Mouse (Mus musculus) thymus, adult 2 months (tissue): ENCODE results near the gene Tti1. TPM values are rescaled to one million over a fixed set of nuclear protein-coding genes. Genes with fewer than 3 reads are reported as not detected.

ENCODE experiments used
- DNase-seq: peaks from one replicate; pipeline ENCODE4 v3.0.0; 2021
- H3K27ac ChIP-seq: fragments of 200-500 bp; 2 replicates; pipeline ENCODE4 v1.5.1; 2012; ENCODE audit warnings: low read length, control low read depth; ENCODE audit not compliant: control insufficient read depth, insufficient read depth
- H3K27me3 ChIP-seq: fragments of 200-500 bp; 2 replicates; pipeline ENCODE4 v1.6.1; 2012; ENCODE audit warnings: mild to moderate bottlenecking, low read length, moderate library complexity, mixed read lengths; ENCODE audit not compliant: control insufficient read depth, insufficient read depth
- H3K36me3 ChIP-seq: fragments of 200-500 bp; 2 replicates; pipeline ENCODE4 v1.6.1; 2012; ENCODE audit warnings: mild to moderate bottlenecking, low read length, moderate library complexity; ENCODE audit not compliant: control insufficient read depth, insufficient read depth
- H3K4me1 ChIP-seq: fragments of 200-500 bp; replicated peaks from 2 replicates; pipeline ENCODE4 v1.6.1; 2012; ENCODE audit warnings: low read length; ENCODE audit not compliant: control insufficient read depth, insufficient read depth
- H3K4me3 ChIP-seq: fragments of 200-500 bp; 2 replicates; pipeline ENCODE4 v1.5.1; 2012; ENCODE audit warnings: mild to moderate bottlenecking, low read length, control low read depth, moderate library complexity; ENCODE audit not compliant: control insufficient read depth, insufficient read depth
- CTCF ChIP-seq: fragments of 200-500 bp; IDR thresholded peaks from 2 replicates; pipeline ENCODE4 v1.5.1; 2012; ENCODE audit warnings: mild to moderate bottlenecking, control low read depth, low read length, moderate library complexity, borderline replicate concordance; ENCODE audit not compliant: control insufficient read depth, poor library complexity, insufficient read depth; ENCODE audit errors: extremely low read depth
- POLR2A ChIP-seq: fragments of 200-500 bp; IDR thresholded peaks from 2 replicates; pipeline ENCODE4 v1.6.1; 2012; ENCODE audit warnings: mild to moderate bottlenecking, low read length, control low read depth, moderate library complexity; ENCODE audit not compliant: control insufficient read depth, poor library complexity, insufficient read depth; ENCODE audit errors: extremely low read depth
- WGBS: fragments of 180-500 bp; shearing (Covaris S2); methylation state at CpG from one replicate; pipeline ENCODE4 v1.1.7; 2018; 5-methylcytosine and 5-hydroxymethylcytosine counted together
- polyA plus RNA-seq: library from polyadenylated mRNA; depleted of rRNA; stranded (reverse); fragments of >200 nt; gene quantifications from 2 replicates; pipeline ENCODE4 v1.2.3, GENCODE M21; 2012; rRNA removed

Tti1 gene
- polyA plus RNA-seq, 1 experiment, result 37.6 TPM

- WGBS, result 79% methylated on average over 4 of the region's 4 CpGs
- DNase-seq, result no peak
- no peak for TF ChIP-seq POLR2A
- TF ChIP-seq CTCF, result no peak
Measured at GRCm38 (mm10) chr2:157936676-157937075, 91.6 kb downstream of the Tti1 start.

GRCm38 (mm10) chr2:157935444-157936171, 92.6 kb downstream of the Tti1 start:
- TF ChIP-seq CTCF, result no peak
- TF ChIP-seq POLR2A, result no peak
- H3K27ac ChIP-seq, result no peak overlapping the region

More at GRCm38 (mm10) chr2:157936676-157937075, 91.6 kb downstream of the Tti1 start:
- H3K4me3 ChIP-seq, result no peak overlapping the region
- H3K36me3 ChIP-seq, result no peaks in the 10 kb centered on the region
- no peak overlapping the region for H3K27ac ChIP-seq
- no peaks in the 10 kb centered on the region; the same call in 1 of the 2 replicates for H3K27me3 ChIP-seq
- H3K4me1 ChIP-seq, result no peaks in the 10 kb centered on the region

GRCm38 (mm10) chr2:157932655-157933054, 95.6 kb downstream of the Tti1 start:
- Histone ChIP-seq H3K36me3 (no peaks in the 10 kb centered on the region), H3K4me3 (no peak overlapping the region), H3K27ac (no peak overlapping the region), H3K4me1 (no peaks in the 10 kb centered on the region), H3K27me3 (no peaks in the 10 kb centered on the region)
- no peak for TF ChIP-seq POLR2A
- TF ChIP-seq CTCF, result no peak
- 74% methylated on average over 4 of the region's 4 CpGs for WGBS
- DNase-seq, result no peak

More at GRCm38 (mm10) chr2:157935444-157936171, 92.6 kb downstream of the Tti1 start:
- H3K4me1 ChIP-seq, result no peaks in the 10 kb centered on the region
- H3K27me3 ChIP-seq, result no peaks in the 10 kb centered on the region; the same call in 1 of the 2 replicates
- no peak overlapping the region for H3K4me3 ChIP-seq
- no peaks in the 10 kb centered on the region for H3K36me3 ChIP-seq
- 74% methylated on average over 11 of the region's 11 CpGs for WGBS
- no peak for DNase-seq

Other genes starting within 250 kb of the Tti1 start
- gene Vstm2l, start 113.8 kb downstream of the Tti1 start, polyA plus RNA-seq, result 0.11 and 0.36 TPM in 2 replicates
- 35.3 and 37.3 TPM in 2 replicates for gene Rprd1b, start 64 bp upstream of the Tti1 start, polyA plus RNA-seq
- gene Tgm2, start 118.0 kb upstream of the Tti1 start, polyA plus RNA-seq, result 32.8 and 37.6 TPM in 2 replicates
- gene D630003M21Rik, start 200.8 kb upstream of the Tti1 start, polyA plus RNA-seq, result 2.2 and 3.1 TPM in 2 replicates
- 0.06 and 0.32 TPM in 2 replicates for gene Bpi, start 229.7 kb upstream of the Tti1 start, polyA plus RNA-seq